Mouse (Mus musculus): ENCODE measurements around the gene Hnrnpl.

- TF ChIP-seq POLR2A (IDR thresholded peaks at IDR 0.05; ENCODE audit: borderline replicate concordance, low read depth, low read length) (no peak), CTCF (IDR thresholded peaks at IDR 0.05; ENCODE audit: low read depth, low read length) (no peak)
Measured at GRCm38 (mm10) chr7:28818436-28818835, 10.1 kb downstream of the Hnrnpl start.

All from bone marrow macrophage, adult 2 months (primary cell).